Mouse (Mus musculus) neural tube, embryonic 14.5 days (tissue): ENCODE measurements around the gene 2010111I01Rik. TPM values are rescaled to one million over a fixed set of nuclear protein-coding genes. Genes with fewer than 3 reads are reported as not detected.

Source experiments
- ATAC-seq: fragments of 200-750 bp; cut with Nextera tagmentation; 2 replicates; pipeline ENCODE4 v1.8.0; 2017; ENCODE audit warnings: low read depth, mild to moderate bottlenecking, moderate TSS enrichment, moderate library complexity
- H3K27ac ChIP-seq: fragments of 300-500 bp; sonication (generic); 2 replicates; pipeline ENCODE4 v1.5.1; 2014; ENCODE audit warnings: low read depth, mild to moderate bottlenecking, control low read depth, low read length, moderate library complexity, mixed read lengths
- H3K27me3 ChIP-seq: fragments of 300-500 bp; sonication (generic); 2 replicates; pipeline ENCODE4 v1.6.1; 2014; ENCODE audit warnings: low read length; ENCODE audit not compliant: control insufficient read depth, insufficient read depth
- H3K36me3 ChIP-seq: fragments of 300-500 bp; sonication (generic); 2 replicates; pipeline ENCODE4 v1.6.1; 2014; ENCODE audit warnings: low read length, mixed read lengths; ENCODE audit not compliant: control insufficient read depth, insufficient read depth
- H3K4me1 ChIP-seq: fragments of 300-500 bp; sonication (generic); 2 replicates; pipeline ENCODE4 v1.6.1; 2014; ENCODE audit warnings: low read length; ENCODE audit not compliant: control insufficient read depth, insufficient read depth
- H3K4me2 ChIP-seq: fragments of 300-500 bp; sonication (generic); 2 replicates; pipeline ENCODE4 v1.6.1; 2014; ENCODE audit warnings: mild to moderate bottlenecking, low read depth, low read length, control low read depth
- H3K4me3 ChIP-seq: fragments of 300-500 bp; sonication (generic); 2 replicates; pipeline ENCODE4 v1.5.1; 2014; ENCODE audit warnings: low read depth, low read length, control low read depth, mixed read lengths
- H3K9ac ChIP-seq: fragments of 300-500 bp; sonication (generic); replicated peaks from 2 replicates; pipeline ENCODE4 v1.6.1; 2014; ENCODE audit warnings: low read depth, mild to moderate bottlenecking, control low read depth, low read length, mixed read lengths
- H3K9me3 ChIP-seq: fragments of 300-500 bp; sonication (generic); 2 replicates; pipeline ENCODE4 v1.6.1; 2016; ENCODE audit warnings: low read length; ENCODE audit not compliant: control insufficient read depth
- WGBS: fragments of 180-500 bp; shearing (Covaris S2); extraction: QIAGEN DNeasy Blood & Tissue Kit; methylation state at CpG from one replicate; pipeline ENCODE4 v1.1.7; 2014; 5-methylcytosine and 5-hydroxymethylcytosine counted together
- polyA plus RNA-seq: library from polyadenylated mRNA; unstranded; fragments of >200 nt; fragmentation: Nextera tagmentation; extraction: Ambion mirVana; gene quantifications from 2 replicates; pipeline ENCODE4 v1.2.1, GENCODE M21; 2014

2010111I01Rik gene
- polyA plus RNA-seq, 1 experiment from 2014 or later = 28.8 TPM

DNA sequence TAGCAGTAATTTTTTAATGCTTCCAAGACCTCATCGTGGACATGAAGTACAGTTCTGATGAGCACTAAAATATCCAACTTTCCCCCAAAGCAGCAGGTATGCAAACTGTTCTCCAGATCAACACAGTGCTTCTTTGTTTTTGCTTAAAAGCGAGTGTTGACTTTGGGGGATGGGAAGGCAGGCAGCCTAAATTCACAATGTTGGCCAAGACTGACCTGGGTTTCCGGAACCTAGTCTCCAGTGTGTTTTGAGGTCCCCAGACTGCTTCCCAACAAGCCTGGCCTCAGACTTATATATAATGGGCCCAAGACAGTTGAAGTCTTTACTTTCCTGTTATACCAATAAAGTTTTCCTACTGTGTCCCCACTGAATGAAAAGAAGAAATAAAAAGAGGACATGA lies 359.6 kb downstream of the 2010111I01Rik start:
- Histone ChIP-seq H3K4me2 (no peak overlapping the region), H3K27ac (no peak overlapping the region), H3K4me3 (no peak overlapping the region), H3K27me3 (no peaks in the 10 kb centered on the region), H3K9ac (no peak overlapping the region), H3K36me3 (no peaks in the 10 kb centered on the region), H3K9me3 (no peaks in the 10 kb centered on the region), H3K4me1 (0 out of 2 replicates have a peak, but pooled peaks cover 3% of the 10 kb centered on the region)
- 74% methylated on average over 3 of the region's 3 CpGs for WGBS
- no peak for ATAC-seq

DNA sequence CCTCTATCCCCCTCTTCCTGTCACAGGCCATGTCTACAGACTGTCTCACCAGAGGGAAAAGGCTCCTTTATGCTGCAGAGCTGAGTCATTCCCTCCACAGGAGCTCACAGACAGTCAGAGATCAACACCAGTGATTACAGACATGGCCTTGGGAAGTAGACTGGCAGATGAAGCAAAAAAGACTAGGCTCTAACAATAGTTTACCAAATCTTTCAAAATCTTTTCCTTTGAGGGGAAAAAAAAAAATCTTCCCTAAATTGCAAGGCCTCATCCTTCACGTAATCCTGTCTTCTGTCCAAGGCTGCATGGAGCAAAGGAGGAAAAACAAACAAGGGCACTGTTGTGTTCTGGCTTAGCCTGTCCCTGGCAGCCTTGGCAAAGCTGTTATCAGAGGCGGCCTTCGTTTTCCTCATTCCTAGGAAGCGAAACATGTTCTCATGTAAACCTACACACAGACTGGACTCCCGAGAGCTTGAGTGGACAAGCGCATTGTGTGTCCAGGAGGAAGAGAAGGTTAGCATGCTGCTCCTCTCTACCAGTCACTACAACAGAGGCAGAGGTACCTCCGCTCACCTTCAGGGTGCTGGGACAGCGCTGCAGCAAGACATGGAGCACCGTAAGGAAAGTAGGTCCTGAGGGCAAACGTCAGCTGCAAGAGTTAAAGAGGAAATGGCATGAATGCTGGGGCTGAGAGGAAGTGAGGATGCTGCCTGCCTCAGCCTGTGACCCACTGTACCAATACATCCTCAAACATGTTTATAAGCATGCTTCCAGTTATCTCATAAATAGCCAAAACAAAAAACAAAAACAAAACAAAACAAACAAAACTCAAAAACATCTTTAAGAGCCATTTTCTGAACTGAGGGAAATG lies 360.5 kb downstream of the 2010111I01Rik start:
- H3K27ac ChIP-seq = no peak overlapping the region
- no peak overlapping the region for H3K4me3 ChIP-seq
- H3K36me3 ChIP-seq = no peaks in the 10 kb centered on the region
- WGBS = 78% methylated on average over 10 of the region's 10 CpGs
- no peak overlapping the region for H3K9ac ChIP-seq
- ATAC-seq = no peak
- no peaks in the 10 kb centered on the region for H3K27me3 ChIP-seq
- 0 out of 2 replicates have a peak, but pooled peaks cover 5% of the 10 kb centered on the region for H3K4me1 ChIP-seq
- no peaks in the 10 kb centered on the region for H3K9me3 ChIP-seq
- H3K4me2 ChIP-seq = no peak overlapping the region

DNA sequence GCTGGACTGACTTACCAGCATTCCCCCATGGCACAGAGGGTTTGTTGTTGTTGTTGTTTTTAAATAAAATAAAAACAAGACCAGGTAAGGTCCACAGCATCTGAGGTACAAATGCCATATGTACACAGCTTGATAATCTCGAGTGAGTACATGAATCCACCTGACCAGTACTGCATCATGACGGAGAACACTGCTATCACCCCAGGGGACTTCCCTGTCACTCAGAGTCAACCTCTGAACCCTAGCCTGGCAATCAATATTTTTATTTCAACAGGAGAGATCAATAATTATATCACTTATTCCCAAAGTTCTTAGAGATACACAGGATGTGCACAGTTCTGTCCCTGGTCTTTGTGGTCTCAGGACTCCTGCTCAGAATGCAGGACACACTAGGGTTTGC lies 361.3 kb downstream of the 2010111I01Rik start:
- H3K9me3 ChIP-seq = no peaks in the 10 kb centered on the region
- no peaks in the 10 kb centered on the region for H3K27me3 ChIP-seq
- WGBS = 79% methylated on average over 2 of the region's 2 CpGs
- ATAC-seq = no peak
- H3K4me1 ChIP-seq = 0 out of 2 replicates have a peak, but pooled peaks cover 5% of the 10 kb centered on the region
- no peaks in the 10 kb centered on the region for H3K36me3 ChIP-seq
- H3K9ac ChIP-seq = no peak overlapping the region
- no peak overlapping the region for H3K27ac ChIP-seq
- H3K4me2 ChIP-seq = no peak overlapping the region
- no peak overlapping the region for H3K4me3 ChIP-seq

DNA sequence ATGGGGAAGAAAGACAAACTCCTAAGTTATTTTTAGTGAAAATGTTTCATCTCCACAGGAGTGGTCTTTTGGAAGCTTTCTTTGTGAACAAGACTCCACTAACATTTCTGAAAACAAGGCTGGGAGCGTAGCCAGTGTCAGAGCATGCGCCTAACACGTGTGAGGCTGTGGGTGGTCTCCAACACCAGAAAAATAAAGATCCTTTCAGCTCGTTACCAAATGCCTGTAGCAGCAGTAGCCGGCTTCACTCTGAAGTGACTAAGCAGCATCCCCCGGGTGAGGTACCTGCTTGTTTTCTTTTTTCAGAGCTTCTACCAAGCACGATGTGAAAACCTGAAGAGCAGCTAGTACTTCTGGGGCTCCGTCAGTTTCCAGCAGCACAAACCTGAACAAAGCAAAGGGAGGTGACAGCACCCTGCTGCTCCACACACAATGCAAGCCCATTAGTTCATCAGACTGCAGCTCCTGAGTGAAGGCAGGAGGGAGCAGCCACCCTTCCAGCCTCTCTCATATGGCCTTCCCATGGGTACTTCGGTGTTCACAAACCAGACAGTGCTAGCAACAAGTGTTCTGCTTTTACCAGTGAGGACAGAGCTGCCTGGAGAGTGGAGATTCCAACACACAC lies 365.7 kb downstream of the 2010111I01Rik start:
- H3K9ac ChIP-seq = no peak overlapping the region
- ATAC-seq = peak; percentile 16; the same call in 1 of the 2 replicates
- H3K27me3 ChIP-seq = no peaks in the 10 kb centered on the region
- H3K36me3 ChIP-seq = no peaks in the 10 kb centered on the region
- no peak overlapping the region for H3K4me2 ChIP-seq
- H3K4me3 ChIP-seq = no peak overlapping the region
- no peaks in the 10 kb centered on the region for H3K9me3 ChIP-seq
- 0 out of 2 replicates have a peak, but pooled peaks cover 5% of the 10 kb centered on the region for H3K4me1 ChIP-seq
- WGBS = 8% methylated on average over 9 of the region's 9 CpGs
- H3K27ac ChIP-seq = no peak overlapping the region

DNA sequence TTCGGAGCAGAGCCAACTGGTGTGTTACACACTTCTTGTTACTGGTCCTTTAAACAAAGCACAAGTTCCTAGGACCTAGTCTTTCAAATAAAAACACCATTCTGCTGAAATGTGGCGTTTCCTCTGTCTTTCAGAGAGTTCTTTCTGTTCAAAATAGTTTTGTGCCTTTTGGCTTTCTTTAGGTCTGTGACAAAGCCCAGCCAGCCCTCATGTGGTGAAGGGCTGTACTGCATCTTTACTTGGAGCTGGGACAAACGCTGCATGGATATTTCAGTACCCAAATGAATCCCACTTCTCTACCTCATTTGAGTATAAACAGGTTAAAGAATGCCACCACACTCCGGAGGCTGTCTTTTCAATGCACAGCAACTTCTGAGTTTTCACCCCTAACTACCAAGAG lies 366.7 kb downstream of the 2010111I01Rik start:
- no peak overlapping the region for H3K4me3 ChIP-seq
- no peaks in the 10 kb centered on the region for H3K36me3 ChIP-seq
- no peak overlapping the region for H3K9ac ChIP-seq
- no peaks in the 10 kb centered on the region for H3K9me3 ChIP-seq
- H3K27me3 ChIP-seq = no peaks in the 10 kb centered on the region
- no peak overlapping the region for H3K4me2 ChIP-seq
- H3K4me1 ChIP-seq = 0 out of 2 replicates have a peak, but pooled peaks cover 6% of the 10 kb centered on the region
- ATAC-seq = no peak
- WGBS = 41% methylated on average over 4 of the region's 4 CpGs
- no peak overlapping the region for H3K27ac ChIP-seq

DNA sequence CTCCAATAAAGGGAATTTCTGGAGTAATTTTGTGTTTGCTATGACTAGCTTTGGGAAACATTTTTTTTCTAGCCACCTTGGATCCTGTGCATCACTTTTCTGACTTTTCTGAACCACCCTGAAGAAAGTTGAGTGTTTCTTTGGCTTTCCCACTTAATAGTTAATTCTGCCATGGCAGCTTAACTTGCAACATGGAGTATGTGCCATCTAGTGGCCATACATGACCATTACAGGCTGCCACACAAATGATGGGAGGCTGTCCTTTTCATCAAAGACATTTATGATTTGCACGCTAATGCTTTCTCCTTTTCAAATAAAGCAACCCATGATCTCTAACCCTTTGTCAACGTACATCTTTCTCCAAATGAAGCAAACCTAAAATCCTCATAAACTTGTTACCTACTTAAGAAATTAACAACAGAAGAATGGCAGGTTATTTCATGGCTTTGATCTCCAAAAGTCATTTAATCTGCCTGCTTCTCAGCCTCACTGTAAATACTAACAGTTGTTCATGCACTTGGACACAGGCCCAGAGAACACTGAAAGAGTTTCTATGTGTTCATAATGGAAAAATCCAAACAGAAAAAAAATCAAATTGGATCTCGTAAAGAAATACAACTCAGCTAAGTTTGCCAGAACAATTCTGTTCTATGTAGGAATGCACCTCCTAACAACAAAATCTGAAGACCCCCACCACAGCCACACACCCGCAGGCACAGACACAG lies 368.0 kb downstream of the 2010111I01Rik start:
- no peak overlapping the region for H3K4me3 ChIP-seq
- H3K9ac ChIP-seq = no peak overlapping the region
- H3K4me1 ChIP-seq = peaks cover 14% of the 10 kb centered on the region; the same call in 1 of the 2 replicates
- no peaks in the 10 kb centered on the region for H3K9me3 ChIP-seq
- no peak for ATAC-seq
- no peaks in the 10 kb centered on the region for H3K27me3 ChIP-seq
- 42% methylated on average over 4 of the region's 4 CpGs for WGBS
- no peak overlapping the region for H3K4me2 ChIP-seq
- no peaks in the 10 kb centered on the region for H3K36me3 ChIP-seq
- H3K27ac ChIP-seq = no peak overlapping the region

DNA sequence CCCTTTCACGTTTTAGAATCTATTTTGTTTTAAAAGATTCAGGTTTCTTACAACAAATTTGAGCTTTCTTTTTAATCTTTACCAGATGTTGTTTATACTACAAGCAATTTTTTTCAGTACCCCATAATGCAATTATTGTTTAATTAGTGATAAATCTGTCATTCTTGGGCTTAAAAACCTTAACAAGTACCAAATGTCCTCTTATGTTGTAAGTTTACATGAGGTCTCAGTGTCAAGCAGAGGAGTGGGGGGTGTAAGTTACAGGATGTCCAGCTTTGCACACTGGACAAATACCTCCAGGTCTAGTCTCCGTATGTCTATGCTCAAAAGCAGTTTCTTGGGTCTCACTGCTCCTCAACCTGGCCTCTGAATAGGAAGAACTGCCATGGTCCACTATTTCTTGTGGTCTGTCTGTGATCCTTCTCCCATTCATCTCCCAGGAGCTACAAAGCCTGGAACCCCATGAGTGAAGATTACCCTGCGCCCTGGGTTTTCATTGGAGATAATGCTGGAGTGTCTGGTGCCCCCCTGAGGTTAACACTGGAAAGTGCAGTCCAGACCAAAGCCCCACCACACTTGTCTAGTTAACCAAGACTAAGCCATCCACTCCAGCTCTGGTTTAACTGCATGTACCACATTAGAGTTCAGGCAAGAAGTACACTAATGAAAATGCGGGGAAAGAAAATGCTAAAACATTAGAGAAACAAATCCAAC lies 370.9 kb downstream of the 2010111I01Rik start:
- Histone ChIP-seq H3K27me3 (no peaks in the 10 kb centered on the region), H3K9me3 (no peaks in the 10 kb centered on the region), H3K27ac (no peak overlapping the region), H3K36me3 (no peaks in the 10 kb centered on the region), H3K9ac (no peak overlapping the region), H3K4me2 (no peak overlapping the region), H3K4me1 (peaks cover 10% of the 10 kb centered on the region; the same call in 1 of the 2 replicates), H3K4me3 (no peak overlapping the region)
- 72% methylated on average over 4 of the region's 4 CpGs for WGBS
- ATAC-seq = no peak

DNA sequence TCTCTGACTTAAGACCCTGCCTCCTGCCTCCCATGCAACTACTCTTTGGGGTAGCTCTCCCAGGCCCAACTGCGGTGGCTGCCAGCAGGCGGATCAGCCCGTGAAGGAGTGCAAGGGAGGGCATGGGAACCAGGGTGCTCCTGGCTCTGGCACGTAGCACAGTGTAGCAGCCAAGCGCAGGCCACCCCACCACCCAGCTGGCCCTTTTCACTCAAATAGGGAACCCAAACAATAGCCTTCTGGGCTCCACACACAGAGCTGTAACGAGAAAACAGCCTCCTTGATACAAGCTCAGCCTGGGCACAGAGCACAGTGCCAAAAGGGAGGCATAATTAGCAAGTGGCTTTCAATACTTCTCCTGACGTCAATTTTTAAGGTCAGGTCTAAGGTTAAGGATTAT lies 371.6 kb downstream of the 2010111I01Rik start:
- Histone ChIP-seq H3K9me3 (no peaks in the 10 kb centered on the region), H3K27ac (no peak overlapping the region), H3K4me2 (no peak overlapping the region), H3K4me3 (no peak overlapping the region), H3K27me3 (no peaks in the 10 kb centered on the region), H3K4me1 (peaks cover 10% of the 10 kb centered on the region; the same call in 1 of the 2 replicates), H3K36me3 (no peaks in the 10 kb centered on the region), H3K9ac (no peak overlapping the region)
- 30% methylated on average over 7 of the region's 7 CpGs for WGBS
- ATAC-seq = peak; percentile 89
